Mouse (Mus musculus): ENCODE measurements around the gene Pnma1.

DNA sequence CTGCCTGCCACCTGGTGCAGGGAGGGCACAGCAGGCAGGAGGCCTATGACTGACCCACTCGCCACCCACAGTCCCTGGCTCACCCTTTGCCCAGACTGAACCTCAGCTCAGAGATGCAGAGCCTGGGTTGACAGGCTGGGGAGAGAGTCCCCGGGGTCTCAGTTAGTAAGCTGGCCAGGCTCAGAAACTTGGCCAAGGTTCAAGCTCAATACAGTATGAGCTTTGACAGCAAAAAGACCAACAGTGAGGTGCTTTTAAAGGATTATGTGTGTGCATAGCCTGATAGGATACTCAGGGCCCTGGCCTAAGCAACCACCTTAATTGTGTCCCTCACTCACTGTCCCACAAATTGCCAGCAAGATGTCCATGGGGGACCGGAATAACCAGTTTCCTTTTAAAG is 31.8 kb upstream of the Pnma1 start:
- no peak for TF ChIP-seq EP300 (IDR thresholded peaks at IDR 0.05)
- no peak for TF ChIP-seq CTCF (IDR thresholded peaks at IDR 0.05)
